Mouse (Mus musculus) hindbrain, embryonic 11.5 days (tissue): ENCODE measurements around the gene Mdh1. TPM values are rescaled to one million over a fixed set of nuclear protein-coding genes. Genes with fewer than 3 reads are reported as not detected.

Experiments used
- ATAC-seq: fragments of 200-750 bp; cut with Nextera tagmentation; 2 replicates; pipeline ENCODE4 v1.8.0; 2017; ENCODE audit warnings: mild to moderate bottlenecking, moderate TSS enrichment, moderate library complexity; ENCODE audit not compliant: low FRiP score
- DNase-seq: peaks from one replicate; pipeline ENCODE4 v3.0.0-alpha.2; 2015; ENCODE audit warnings: low spot score
- H3K27ac ChIP-seq: fragments of 300-500 bp; sonication (generic); 2 replicates; pipeline ENCODE4 v1.5.1; 2014; ENCODE audit warnings: mild to moderate bottlenecking, low read depth, low read length
- H3K27me3 ChIP-seq: fragments of 300-500 bp; sonication (generic); 2 replicates; pipeline ENCODE4 v1.6.1; 2014; ENCODE audit warnings: mild to moderate bottlenecking, low read length, moderate library complexity, mixed read lengths; ENCODE audit not compliant: control insufficient read depth, insufficient read depth
- H3K36me3 ChIP-seq: fragments of 300-500 bp; sonication (generic); 2 replicates; pipeline ENCODE4 v1.6.1; 2014; ENCODE audit warnings: mild to moderate bottlenecking, low read length, moderate library complexity, mixed read lengths; ENCODE audit not compliant: control insufficient read depth, insufficient read depth
- H3K4me1 ChIP-seq: fragments of 300-500 bp; sonication (generic); replicated peaks from 2 replicates; pipeline ENCODE4 v1.6.1; 2014; ENCODE audit warnings: low read length, mixed read lengths; ENCODE audit not compliant: control insufficient read depth, insufficient read depth
- H3K4me2 ChIP-seq: fragments of 300-500 bp; sonication (generic); replicated peaks from 2 replicates; pipeline ENCODE4 v1.6.1; 2014; ENCODE audit warnings: mild to moderate bottlenecking, low read depth, low read length
- H3K4me3 ChIP-seq: fragments of 300-500 bp; sonication (generic); 2 replicates; pipeline ENCODE4 v1.5.1; 2014; ENCODE audit warnings: low read depth, low read length
- H3K9ac ChIP-seq: fragments of 300-500 bp; sonication (generic); 2 replicates; pipeline ENCODE4 v1.6.1; 2014; ENCODE audit warnings: low read depth, low read length
- H3K9me3 ChIP-seq: fragments of 300-500 bp; sonication (generic); 2 replicates; pipeline ENCODE4 v1.6.1; 2016; ENCODE audit warnings: low read length; ENCODE audit not compliant: control insufficient read depth
- WGBS: fragments of 180-500 bp; shearing (Covaris S2); extraction: QIAGEN DNeasy Blood & Tissue Kit; methylation state at CpG from one replicate; pipeline ENCODE4 v1.1.7; 2014; 5-methylcytosine and 5-hydroxymethylcytosine counted together
- polyA plus RNA-seq: library from polyadenylated mRNA; unstranded; fragments of >200 nt; fragmentation: Nextera tagmentation; extraction: Ambion mirVana; gene quantifications from 2 replicates; pipeline ENCODE4 v1.2.1, GENCODE M21; 2014

Gene Mdh1
- polyA plus RNA-seq, 1 experiment from 2014 or later: 428 TPM

- Histone ChIP-seq H3K9ac (no peak overlapping the region), H3K4me1 (no peaks in the 10 kb centered on the region), H3K4me3 (no peak overlapping the region), H3K9me3 (no peaks in the 10 kb centered on the region), H3K36me3 (no peaks in the 10 kb centered on the region), H3K27ac (no peak overlapping the region), H3K27me3 (no peaks in the 10 kb centered on the region), H3K4me2 (no peak overlapping the region)
- ATAC-seq (no peak), DNase-seq (no peak)
- WGBS: 92% methylated on average over 1 of the region's 1 CpGs
Measured at GRCm38 (mm10) chr11:21567733-21568132, 4.4 kb downstream of the Mdh1 start.

GRCm38 (mm10) chr11:21566934-21567333 is 5.2 kb downstream of the Mdh1 start:
- Histone ChIP-seq H3K4me1 (no peaks in the 10 kb centered on the region), H3K4me3 (no peak overlapping the region), H3K9ac (no peak overlapping the region), H3K36me3 (0 out of 2 replicates have a peak, but pooled peaks cover 2% of the 10 kb centered on the region), H3K4me2 (no peak overlapping the region), H3K9me3 (no peaks in the 10 kb centered on the region), H3K27me3 (no peaks in the 10 kb centered on the region), H3K27ac (no peak overlapping the region)
- 96% methylated on average over 6 of the region's 6 CpGs for WGBS
- no peak for ATAC-seq
- no peak for DNase-seq

GRCm38 (mm10) chr11:21564681-21565405 is 7.3 kb downstream of the Mdh1 start:
- Histone ChIP-seq H3K4me3 (no peak overlapping the region), H3K9me3 (no peaks in the 10 kb centered on the region), H3K36me3 (0 out of 2 replicates have a peak, but pooled peaks cover 2% of the 10 kb centered on the region), H3K9ac (no peak overlapping the region), H3K4me1 (no peaks in the 10 kb centered on the region), H3K4me2 (no peak overlapping the region), H3K27ac (no peak overlapping the region), H3K27me3 (no peaks in the 10 kb centered on the region)
- WGBS: 92% methylated on average over 9 of the region's 9 CpGs
- no peak for DNase-seq
- ATAC-seq: no peak

GRCm38 (mm10) chr11:21563617-21564325 is 8.4 kb downstream of the Mdh1 start:
- WGBS: 92% methylated on average over 4 of the region's 4 CpGs
- ATAC-seq: no peak
- H3K36me3 ChIP-seq: 0 out of 2 replicates have a peak, but pooled peaks cover 4% of the 10 kb centered on the region

GRCm38 (mm10) chr11:21561347-21561746 is 10.8 kb downstream of the Mdh1 start:
- Histone ChIP-seq H3K9ac (no peak overlapping the region), H3K27ac (no peak overlapping the region), H3K27me3 (no peaks in the 10 kb centered on the region), H3K4me1 (no peaks in the 10 kb centered on the region), H3K36me3 (0 out of 2 replicates have a peak, but pooled peaks cover 4% of the 10 kb centered on the region), H3K4me3 (no peak overlapping the region), H3K4me2 (no peak overlapping the region), H3K9me3 (no peaks in the 10 kb centered on the region)
- no peak for ATAC-seq
- WGBS: 92% methylated on average over 5 of the region's 5 CpGs
- no peak for DNase-seq

More at GRCm38 (mm10) chr11:21563617-21564325, 8.4 kb downstream of the Mdh1 start:
- no peaks in the 10 kb centered on the region for H3K4me1 ChIP-seq
- no peak overlapping the region for H3K9ac ChIP-seq
- no peaks in the 10 kb centered on the region for H3K27me3 ChIP-seq
- no peak for DNase-seq
- no peak overlapping the region for H3K27ac ChIP-seq
- H3K9me3 ChIP-seq: no peaks in the 10 kb centered on the region
- no peak overlapping the region for H3K4me2 ChIP-seq
- no peak overlapping the region for H3K4me3 ChIP-seq

GRCm38 (mm10) chr11:21559727-21560126 is 12.4 kb downstream of the Mdh1 start:
- no peak overlapping the region for H3K27ac ChIP-seq

GRCm38 (mm10) chr11:21552049-21552448 is 20.1 kb downstream of the Mdh1 start:
- Histone ChIP-seq H3K27me3 (no peaks in the 10 kb centered on the region), H3K4me1 (no peaks in the 10 kb centered on the region), H3K9ac (no peak overlapping the region), H3K4me3 (no peak overlapping the region), H3K9me3 (no peaks in the 10 kb centered on the region), H3K27ac (no peak overlapping the region), H3K4me2 (no peak overlapping the region), H3K36me3 (no peaks in the 10 kb centered on the region)
- DNase-seq (no peak), ATAC-seq (no peak)
- 85% methylated on average over 3 of the region's 3 CpGs for WGBS

More at GRCm38 (mm10) chr11:21559727-21560126, 12.4 kb downstream of the Mdh1 start:
- no peak overlapping the region for H3K4me2 ChIP-seq
- ATAC-seq (no peak), DNase-seq (no peak)
- no peaks in the 10 kb centered on the region for H3K27me3 ChIP-seq
- no peaks in the 10 kb centered on the region for H3K4me1 ChIP-seq
- H3K4me3 ChIP-seq: no peak overlapping the region
- H3K36me3 ChIP-seq: 0 out of 2 replicates have a peak, but pooled peaks cover 4% of the 10 kb centered on the region
- H3K9me3 ChIP-seq: no peaks in the 10 kb centered on the region
- 91% methylated on average over 11 of the region's 11 CpGs for WGBS
- H3K9ac ChIP-seq: no peak overlapping the region

- 86% methylated on average over 12 of the region's 12 CpGs for WGBS
- no peak overlapping the region for H3K4me2 ChIP-seq
- no peak overlapping the region for H3K4me3 ChIP-seq
- no peak for DNase-seq
- H3K9ac ChIP-seq: no peak overlapping the region
- no peaks in the 10 kb centered on the region for H3K27me3 ChIP-seq
- no peaks in the 10 kb centered on the region for H3K4me1 ChIP-seq
- no peak for ATAC-seq
- H3K27ac ChIP-seq: no peak overlapping the region
- no peaks in the 10 kb centered on the region for H3K36me3 ChIP-seq
- H3K9me3 ChIP-seq: no peaks in the 10 kb centered on the region
Measured at GRCm38 (mm10) chr11:21550222-21551173, 21.7 kb downstream of the Mdh1 start.
